Mouse (Mus musculus) 416B (cell line): ENCODE results near the gene Kdsr.
A peak's percentile ranks its signal among the peaks of the same experiment; 100 is the strongest.

ENCODE experiments used
- DNase-seq: peaks from one replicate; pipeline ENCODE4 v3.0.0; 2011; ENCODE audit warnings: low read depth

The Kdsr gene

GRCm38 (mm10) chr1:106694316-106694715 lies 65.2 kb downstream of the Kdsr start:
- DNase-seq = no peak

- DNase-seq = no peak
Observed at GRCm38 (mm10) chr1:106692599-106692998, 66.9 kb downstream of the Kdsr start.

GRCm38 (mm10) chr1:106690887-106691286 lies 68.6 kb downstream of the Kdsr start:
- no peak for DNase-seq

GRCm38 (mm10) chr1:106688161-106688516 lies 71.4 kb downstream of the Kdsr start:
- peak; percentile 39 for DNase-seq

- DNase-seq = no peak
Observed at GRCm38 (mm10) chr1:106687435-106688160, 71.9 kb downstream of the Kdsr start.

GRCm38 (mm10) chr1:106685702-106686101 lies 73.8 kb downstream of the Kdsr start:
- DNase-seq = peak; percentile 31

- no peak for DNase-seq
Observed at GRCm38 (mm10) chr1:106684546-106684945, 75.0 kb downstream of the Kdsr start.

GRCm38 (mm10) chr1:106682829-106683228 lies 76.7 kb downstream of the Kdsr start:
- no peak for DNase-seq

GRCm38 (mm10) chr1:106679800-106680515 lies 79.6 kb downstream of the Kdsr start:
- DNase-seq = no peak

GRCm38 (mm10) chr1:106678060-106678478 lies 81.5 kb downstream of the Kdsr start:
- peak; percentile 77 for DNase-seq
